Mouse (Mus musculus) cerebellum, adult 2 months (tissue): Measurements from ENCODE around the gene Kdelr1.

Source experiments
- CTCF ChIP-seq: fragments of 200-500 bp; IDR thresholded peaks from 2 replicates; pipeline ENCODE4 v1.5.1; 2011; ENCODE audit warnings: low read depth, mild to moderate bottlenecking, control low read depth, low read length, moderate library complexity, borderline replicate concordance; ENCODE audit not compliant: insufficient read depth
- POLR2A ChIP-seq: fragments of 200-500 bp; IDR thresholded peaks from 2 replicates; pipeline ENCODE4 v1.6.1; 2011; ENCODE audit warnings: low read length, control low read depth, borderline replicate concordance; ENCODE audit not compliant: insufficient read depth

DNA sequence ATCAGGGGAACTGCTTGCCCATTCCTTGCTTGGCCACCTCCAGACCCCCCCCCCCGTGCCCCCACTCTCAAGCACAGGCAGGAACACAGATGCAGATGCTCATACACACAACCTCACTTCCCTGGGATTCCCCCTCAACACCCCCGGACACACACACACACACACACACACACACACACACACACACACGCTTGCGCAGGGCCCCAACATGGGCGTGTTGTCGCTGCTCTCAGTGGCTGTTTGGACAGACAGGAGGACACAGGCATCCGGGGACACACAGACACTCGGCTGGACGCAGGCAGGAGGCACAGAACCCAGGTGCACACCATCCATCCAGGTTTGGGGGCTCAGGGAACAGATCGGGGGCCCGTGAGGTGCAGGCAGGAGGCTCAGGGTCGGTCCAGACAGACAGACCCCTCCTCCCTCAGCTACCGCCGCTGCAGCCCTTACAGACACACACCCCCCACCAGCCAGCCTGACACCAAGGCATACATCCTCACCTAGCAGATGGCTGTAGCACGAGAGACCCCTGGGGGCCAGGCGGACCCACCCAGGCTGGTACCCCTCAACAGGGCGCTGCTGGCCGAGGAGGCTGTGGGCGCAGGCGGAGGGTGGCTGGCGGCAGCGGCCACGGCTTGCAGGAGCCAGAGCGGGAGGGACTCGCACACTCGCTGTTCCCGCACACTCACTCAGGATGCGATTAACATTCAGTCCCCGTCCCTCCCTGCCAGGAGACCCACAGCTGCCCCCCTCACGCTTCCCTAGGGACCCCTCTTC is 2.1 kb upstream of the Kdelr1 start:
- TF ChIP-seq CTCF (no peak), POLR2A (no peak)
